Mouse (Mus musculus) liver, postnatal 0 days (tissue): ENCODE measurements around the gene Clasp2.

Source experiments
- CTCF ChIP-seq: sonication (generic); IDR thresholded peaks from 2 replicates; pipeline ENCODE4 v1.5.1; 2016; ENCODE audit warnings: antibody characterized with exemption, low read depth
- EP300 ChIP-seq: IDR thresholded peaks from 2 replicates; pipeline ENCODE4 v1.6.1; 2016; ENCODE audit warnings: antibody characterized with exemption, low read depth, mild to moderate bottlenecking

- TF ChIP-seq CTCF (no peak), EP300 (no peak)
These were observed 198.0 kb downstream of the Clasp2 start for GRCm38 (mm10) chr9:113939063-113939850.
